Mouse (Mus musculus) left cerebral cortex, postnatal 10 days (tissue): Measurements from ENCODE around the gene Grb10. TPM values are rescaled to one million over a fixed set of nuclear protein-coding genes. Genes with fewer than 3 reads are reported as not detected.

Source experiments
- DNase-seq, 2 experiments: peaks; one replicate each; pipeline ENCODE4 v3.0.0; 2021 to 2022; ENCODE audit warnings: low spot score in 2 of 2, mixed read lengths in 1 of 2; ENCODE audit errors: extremely low spot score in 1 of 2
- intact Hi-C: fragments of 180-260 bp; cut with DNase I; formaldehyde crosslinking; loops from one replicate; pipeline ENCODE4 v1.15.1; 2025
- total RNA-seq, 2 experiments: library from RNA; stranded (reverse); gene quantifications; 2 replicates each; pipeline ENCODE4 v1.2.3; 2021

The Grb10 gene
- total RNA-seq, 2 experiments from 2014 or later = 48.5 to 48.6 TPM

GRCm38 (mm10) chr11:11937340-11938030, 101.0 kb downstream of the Grb10 start:
- no peak for DNase-seq
- intact Hi-C loops = no loop called here

- DNase-seq = no peak
- intact Hi-C loops = no loop called here
Observed at GRCm38 (mm10) chr11:11934808-11935207, 103.7 kb downstream of the Grb10 start.

- intact Hi-C loops = no loop called here
- no peak for DNase-seq
Observed at GRCm38 (mm10) chr11:11932102-11932789, 106.2 kb downstream of the Grb10 start.

GRCm38 (mm10) chr11:11931688-11932087, 106.8 kb downstream of the Grb10 start:
- intact Hi-C loops = no loop called here
- DNase-seq = no peak

- intact Hi-C loops = no loop called here
- no peak for DNase-seq
Observed at GRCm38 (mm10) chr11:11930527-11930926, 108.0 kb downstream of the Grb10 start.

- no peak for DNase-seq
- intact Hi-C loops = no loop called here
Observed at GRCm38 (mm10) chr11:11929059-11929458, 109.4 kb downstream of the Grb10 start.

- no peak for DNase-seq
- intact Hi-C loops = no loop called here
Observed at GRCm38 (mm10) chr11:11928586-11928985, 109.9 kb downstream of the Grb10 start.

GRCm38 (mm10) chr11:11923900-11924299, 114.6 kb downstream of the Grb10 start:
- DNase-seq = no peak
- intact Hi-C loops = no loop called here

- intact Hi-C loops = no loop called here
- no peak for DNase-seq
Observed at GRCm38 (mm10) chr11:11923345-11923744, 115.1 kb downstream of the Grb10 start.

- DNase-seq = no peak
- intact Hi-C loops = no loop called here
Observed at GRCm38 (mm10) chr11:11922106-11922505, 116.4 kb downstream of the Grb10 start.

GRCm38 (mm10) chr11:11907703-11908413, 130.6 kb downstream of the Grb10 start:
- intact Hi-C loops = no loop called here
- peak in 1 of 2 experiments; percentile 7 for DNase-seq

GRCm38 (mm10) chr11:11905518-11905917, 133.0 kb downstream of the Grb10 start:
- intact Hi-C loops = no loop called here
- no peak for DNase-seq

- no peak for DNase-seq
- intact Hi-C loops = no loop called here
Observed at GRCm38 (mm10) chr11:11904995-11905394, 133.5 kb downstream of the Grb10 start.

- intact Hi-C loops = no loop called here
- DNase-seq = no peak
Observed at GRCm38 (mm10) chr11:11901509-11901908, 137.0 kb downstream of the Grb10 start.

- intact Hi-C loops = no loop called here
- DNase-seq = no peak
Observed at GRCm38 (mm10) chr11:11898496-11898895, 140.0 kb downstream of the Grb10 start.

GRCm38 (mm10) chr11:11897645-11898357, 140.7 kb downstream of the Grb10 start, which contains the start of gene Ddc:
Gene Ddc (minus strand): TSS chr11:11898144.
- DNase-seq = no peak
- intact Hi-C loops = no loop called here

GRCm38 (mm10) chr11:11895479-11895878, 143.0 kb downstream of the Grb10 start:
- DNase-seq = no peak
- intact Hi-C loops = no loop called here

GRCm38 (mm10) chr11:11893769-11894168, 144.7 kb downstream of the Grb10 start:
- intact Hi-C loops = no loop called here
- DNase-seq = no peak

GRCm38 (mm10) chr11:11892993-11893602, 145.4 kb downstream of the Grb10 start:
- no peak for DNase-seq
- intact Hi-C loops = no loop called here
